Mouse (Mus musculus) hindbrain, postnatal 0 days (tissue): ENCODE measurements around the gene Ampd2. TPM values are rescaled to one million over a fixed set of nuclear protein-coding genes. Genes with fewer than 3 reads are reported as not detected.

Experiments used
- ATAC-seq: fragments of 200-750 bp; cut with Nextera tagmentation; 2 replicates; pipeline ENCODE4 v1.8.0; 2017; ENCODE audit warnings: mild to moderate bottlenecking, moderate TSS enrichment, moderate library complexity
- DNase-seq: peaks from one replicate; pipeline ENCODE4 v3.0.0-alpha.2; 2015; ENCODE audit warnings: low spot score
- H3K27ac ChIP-seq: fragments of 300-500 bp; sonication (generic); 2 replicates; pipeline ENCODE4 v1.5.1; 2014; ENCODE audit warnings: mild to moderate bottlenecking
- H3K27me3 ChIP-seq: fragments of 300-500 bp; sonication (generic); 2 replicates; pipeline ENCODE4 v1.6.1; 2014; ENCODE audit warnings: low read length, mixed read lengths; ENCODE audit not compliant: insufficient read depth
- H3K36me3 ChIP-seq: fragments of 300-500 bp; sonication (generic); 2 replicates; pipeline ENCODE4 v1.6.1; 2014; ENCODE audit warnings: low read length, mixed read lengths; ENCODE audit not compliant: insufficient read depth
- H3K4me1 ChIP-seq: fragments of 300-500 bp; sonication (generic); 2 replicates; pipeline ENCODE4 v1.6.1; 2014; ENCODE audit warnings: antibody characterized with exemption, low read length, mixed read lengths; ENCODE audit not compliant: insufficient read depth
- H3K4me2 ChIP-seq: fragments of 300-500 bp; sonication (generic); 2 replicates; pipeline ENCODE4 v1.6.1; 2014; ENCODE audit warnings: low read depth, mild to moderate bottlenecking, low read length, moderate library complexity, mixed read lengths
- H3K4me3 ChIP-seq: fragments of 300-500 bp; sonication (generic); 2 replicates; pipeline ENCODE4 v1.5.1; 2014; ENCODE audit warnings: low read length
- H3K9ac ChIP-seq: fragments of 300-500 bp; sonication (generic); replicated peaks from 2 replicates; pipeline ENCODE4 v1.6.1; 2014; ENCODE audit warnings: mild to moderate bottlenecking, low read length, moderate library complexity, mixed read lengths
- H3K9me3 ChIP-seq: fragments of 300-500 bp; sonication (generic); 2 replicates; pipeline ENCODE4 v1.6.1; 2016; ENCODE audit warnings: low read length, mixed read lengths
- CTCF ChIP-seq: IDR thresholded peaks from 2 replicates; pipeline ENCODE4 v1.5.1; 2016; ENCODE audit warnings: antibody characterized with exemption, control low read depth, low read depth
- WGBS: fragments of 180-500 bp; shearing (Covaris S2); extraction: QIAGEN DNeasy Blood & Tissue Kit; methylation state at CpG from one replicate; pipeline ENCODE4 v1.1.7; 2014; 5-methylcytosine and 5-hydroxymethylcytosine counted together
- polyA plus RNA-seq: library from polyadenylated mRNA; unstranded; fragments of >200 nt; fragmentation: Nextera tagmentation; extraction: Ambion mirVana; gene quantifications from 2 replicates; pipeline ENCODE4 v1.2.1, GENCODE M21; 2015
- total RNA-seq: library from RNA; depleted of rRNA; stranded (reverse); fragments of >200 nt; gene quantifications from 2 replicates; pipeline ENCODE4 v1.2.3, GENCODE M21; 2014

Ampd2 gene
- total and polyA plus RNA-seq, 2 experiments from 2014 or later: 40.3 to 56.6 TPM

DNA sequence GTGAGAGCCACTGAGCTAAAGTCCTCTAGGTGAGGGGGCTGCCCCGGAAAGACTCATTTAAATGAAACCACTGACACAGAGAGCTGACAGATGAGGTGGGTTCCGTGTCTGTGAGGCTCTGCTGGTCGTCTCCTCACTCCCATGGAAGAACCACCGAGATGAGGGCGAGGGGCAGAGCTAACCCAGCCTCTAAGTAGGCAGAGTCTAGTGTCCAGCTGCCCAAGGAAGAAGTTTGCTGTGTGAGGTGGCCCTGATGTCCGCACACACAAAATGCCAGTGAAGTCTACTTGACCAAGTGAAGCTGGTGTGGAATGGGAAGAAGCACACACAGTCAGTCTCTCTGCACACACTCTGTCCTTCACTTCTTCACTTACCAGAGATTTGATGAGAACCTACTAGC lies 5.6 kb upstream of the Ampd2 start:
- no peak for DNase-seq
- ATAC-seq: no peak
- Histone ChIP-seq H3K27ac (no peak overlapping the region), H3K4me3 (no peak overlapping the region), H3K9ac (no peak overlapping the region), H3K4me2 (no peak overlapping the region), H3K36me3 (no peaks in the 10 kb centered on the region), H3K4me1 (no peaks in the 10 kb centered on the region), H3K27me3 (no peaks in the 10 kb centered on the region), H3K9me3 (no peaks in the 10 kb centered on the region)
- WGBS: 79% methylated on average over 6 of the region's 6 CpGs
- TF ChIP-seq CTCF: no peak

DNA sequence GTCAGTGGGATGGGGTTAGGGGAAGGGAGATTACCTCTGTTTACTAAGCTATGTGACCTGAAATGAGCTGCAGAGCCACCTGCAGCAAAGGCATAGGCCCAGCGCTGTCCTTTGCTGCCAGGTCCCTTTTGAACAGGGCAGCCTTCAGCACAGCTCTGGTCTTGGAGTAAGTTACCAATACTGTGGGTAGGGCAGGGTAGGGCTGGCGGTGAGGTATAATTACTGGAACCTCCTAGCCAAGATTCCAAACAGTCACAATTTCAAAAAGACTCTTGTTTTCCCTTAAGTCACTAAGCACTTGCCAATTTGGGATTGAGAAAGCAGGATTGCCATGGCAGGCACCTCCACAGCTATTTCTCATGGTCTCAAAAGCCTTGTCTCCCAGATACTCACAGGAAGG lies 4.1 kb upstream of the Ampd2 start:
- Histone ChIP-seq H3K36me3 (no peaks in the 10 kb centered on the region), H3K4me2 (no peak overlapping the region), H3K4me3 (no peak overlapping the region), H3K4me1 (peaks cover 9% of the 10 kb centered on the region; the same call in 1 of the 2 replicates), H3K9ac (no peak overlapping the region), H3K27me3 (no peaks in the 10 kb centered on the region), H3K9me3 (no peaks in the 10 kb centered on the region), H3K27ac (no peak overlapping the region)
- no peak for DNase-seq
- WGBS: 89% methylated on average over 2 of the region's 2 CpGs
- TF ChIP-seq CTCF: no peak
- no peak for ATAC-seq

DNA sequence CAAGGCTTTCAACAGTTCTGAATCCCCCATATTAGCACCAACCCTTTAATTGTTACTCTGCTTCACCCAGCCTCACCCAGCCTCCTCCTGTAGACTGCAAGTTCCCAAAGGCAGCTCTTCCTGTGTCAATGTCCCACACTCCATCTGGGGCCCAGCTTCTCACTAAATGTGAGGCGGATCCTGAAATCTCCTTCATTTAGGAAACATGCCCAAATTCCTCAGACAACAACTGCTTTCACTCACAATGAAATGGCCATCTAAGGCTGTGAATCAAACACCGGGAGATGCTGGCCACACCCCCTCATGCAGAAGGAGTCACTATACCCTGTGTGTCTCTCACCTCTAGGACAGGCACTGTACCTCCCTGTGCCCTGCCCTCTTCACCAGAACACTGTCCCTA lies 3.5 kb upstream of the Ampd2 start:
- WGBS: 44% methylated on average over 2 of the region's 2 CpGs
- Histone ChIP-seq H3K27ac (no peak overlapping the region), H3K9me3 (no peaks in the 10 kb centered on the region), H3K4me3 (no peak overlapping the region), H3K36me3 (no peaks in the 10 kb centered on the region), H3K4me2 (no peak overlapping the region), H3K9ac (no peak overlapping the region), H3K27me3 (no peaks in the 10 kb centered on the region), H3K4me1 (peaks cover 9% of the 10 kb centered on the region; the same call in 1 of the 2 replicates)
- DNase-seq: no peak
- no peak for TF ChIP-seq CTCF
- no peak for ATAC-seq

DNA sequence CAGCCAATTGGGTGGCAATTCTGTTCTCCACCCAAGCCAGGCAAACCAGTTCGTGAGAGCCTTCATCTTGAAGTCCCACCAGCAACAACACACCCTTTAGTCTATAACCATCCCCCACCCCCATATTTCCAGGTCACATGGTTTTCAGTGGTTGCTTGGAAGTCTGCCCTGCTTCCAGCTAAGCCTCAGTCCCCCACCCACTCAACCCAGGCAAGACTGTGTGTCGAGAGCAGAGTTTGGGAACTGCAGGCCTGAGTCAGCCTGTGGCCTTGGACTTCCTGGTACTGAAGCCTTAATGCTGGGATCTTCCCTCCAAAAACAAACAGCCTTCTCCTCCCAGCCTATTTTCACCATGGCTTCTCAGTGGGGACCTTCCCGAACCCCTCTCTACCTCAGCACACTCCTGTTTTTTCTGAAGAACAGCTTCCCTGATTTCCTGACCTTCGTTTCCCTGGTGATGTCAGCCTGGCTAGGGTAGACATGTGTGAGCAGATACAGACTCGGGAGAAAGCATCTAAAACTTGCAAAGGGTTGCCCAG lies 2.5 kb upstream of the Ampd2 start:
- no peaks in the 10 kb centered on the region for H3K9me3 ChIP-seq
- H3K27me3 ChIP-seq: no peaks in the 10 kb centered on the region
- no peaks in the 10 kb centered on the region for H3K36me3 ChIP-seq
- no peak overlapping the region for H3K27ac ChIP-seq
- TF ChIP-seq CTCF: no peak
- H3K9ac ChIP-seq: no peak overlapping the region
- DNase-seq: no peak
- 35% methylated on average over 5 of the region's 5 CpGs for WGBS
- H3K4me1 ChIP-seq: peaks cover 18% of the 10 kb centered on the region
- no peak for ATAC-seq
- H3K4me2 ChIP-seq: no peak overlapping the region
- H3K4me3 ChIP-seq: no peak overlapping the region

DNA sequence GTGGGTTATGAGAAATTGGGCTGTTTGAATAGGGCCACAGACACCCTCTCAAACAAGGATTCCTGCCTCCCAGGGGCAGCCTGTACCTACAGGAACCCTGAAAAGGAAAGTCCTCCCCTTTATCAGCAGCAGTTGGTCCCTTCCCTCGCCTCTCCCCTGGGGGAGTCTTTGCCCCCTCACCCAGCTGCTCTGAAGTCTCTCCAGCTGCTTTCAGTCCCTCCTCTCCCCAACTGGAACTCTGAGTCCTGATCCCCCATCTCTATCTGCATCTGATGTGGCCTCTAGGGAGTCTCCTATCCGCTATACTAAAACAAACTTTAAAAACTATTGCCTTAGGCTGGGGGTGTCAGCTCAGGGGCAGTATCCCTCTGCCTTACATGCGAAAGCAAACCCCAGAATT lies 878 bp upstream of the Ampd2 start:
- TF ChIP-seq CTCF: no peak
- Histone ChIP-seq H3K4me3 (no peak overlapping the region), H3K4me1 (peaks cover 26% of the 10 kb centered on the region), H3K9me3 (no peaks in the 10 kb centered on the region), H3K4me2 (no peak overlapping the region), H3K9ac (no peak overlapping the region), H3K27me3 (no peaks in the 10 kb centered on the region), H3K27ac (no peak overlapping the region), H3K36me3 (no peaks in the 10 kb centered on the region)
- 80% methylated on average over 3 of the region's 3 CpGs for WGBS
- ATAC-seq (no peak), DNase-seq (no peak)

DNA sequence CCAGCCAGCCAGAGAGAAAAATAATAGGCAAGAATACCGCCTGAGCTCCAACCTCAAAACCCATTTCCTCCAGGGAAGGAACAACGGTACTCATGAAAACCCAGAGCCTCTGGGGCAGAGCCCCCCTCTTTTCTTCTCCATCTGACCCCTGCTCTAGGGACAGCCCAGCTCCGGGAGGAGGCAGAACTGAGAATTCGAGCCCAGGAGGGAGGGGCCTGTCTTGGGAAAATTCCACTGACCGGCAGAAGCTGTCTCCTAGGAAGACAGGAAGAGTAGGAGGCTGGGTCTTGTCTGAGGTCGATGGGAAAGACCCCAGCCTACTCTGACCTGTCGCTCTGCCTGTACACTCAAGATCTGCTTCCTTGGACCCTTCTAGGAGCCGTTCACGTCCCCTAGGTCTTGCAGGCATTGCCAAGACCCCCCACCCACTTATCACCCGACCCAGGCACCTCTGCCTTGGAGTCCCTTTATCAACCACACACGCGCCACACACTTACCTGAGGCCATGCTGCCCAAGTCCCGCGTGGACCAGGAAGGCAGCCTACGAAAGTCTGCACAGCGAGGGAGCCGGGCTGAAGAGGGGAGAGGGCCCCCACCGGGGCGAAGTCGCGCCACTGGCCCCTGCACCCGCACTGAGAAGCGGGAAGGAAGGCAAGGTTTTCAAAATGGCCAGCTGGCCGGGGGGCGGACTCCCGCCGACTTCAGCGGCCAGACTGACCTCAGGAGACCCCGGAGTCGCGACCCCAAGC lies 556 bp downstream of the Ampd2 start:
- no peak for TF ChIP-seq CTCF
- H3K4me3 ChIP-seq: peak overlapping the region; percentile 51
- H3K4me1 ChIP-seq: peaks cover 30% of the 10 kb centered on the region
- H3K9me3 ChIP-seq: no peaks in the 10 kb centered on the region
- no peaks in the 10 kb centered on the region for H3K27me3 ChIP-seq
- peak; percentile 64 for ATAC-seq
- H3K36me3 ChIP-seq: no peaks in the 10 kb centered on the region
- under 1% methylated on average over 31 of the region's 31 CpGs for WGBS
- H3K4me2 ChIP-seq: peak overlapping the region; percentile 100
- peak; percentile 69 for DNase-seq
- H3K27ac ChIP-seq: peak overlapping the region; percentile 82
- H3K9ac ChIP-seq: peak overlapping the region; percentile 68

DNA sequence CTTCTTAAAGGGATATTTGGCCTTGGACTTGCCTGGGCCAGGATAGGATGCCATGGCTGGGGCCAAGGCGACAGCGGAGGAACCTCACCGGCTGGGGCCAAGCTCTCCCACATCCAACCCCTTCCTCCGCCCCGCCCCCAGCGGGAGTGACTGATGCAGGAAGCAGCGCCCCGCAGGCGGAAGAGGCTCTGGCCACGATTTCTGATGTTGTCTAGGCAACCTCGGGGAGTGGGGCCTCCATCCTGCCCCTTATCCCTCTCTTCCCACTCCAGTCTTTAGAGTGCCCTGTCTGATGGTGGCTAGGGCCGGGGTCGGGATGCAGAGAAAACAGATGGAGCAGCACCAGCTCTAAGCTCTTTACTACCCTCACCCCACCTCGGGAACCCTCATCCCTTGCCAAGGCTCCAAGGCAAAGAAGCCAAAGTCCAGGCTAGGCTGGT lies 1.1 kb downstream of the Ampd2 start:
- H3K36me3 ChIP-seq: no peaks in the 10 kb centered on the region; the same call in 1 of the 2 replicates
- peak overlapping the region; percentile 82 for H3K27ac ChIP-seq
- peak; percentile 94 for DNase-seq
- H3K4me3 ChIP-seq: peak overlapping the region; percentile 51
- peak overlapping the region; percentile 100 for H3K4me2 ChIP-seq
- H3K4me1 ChIP-seq: peaks cover 30% of the 10 kb centered on the region
- H3K27me3 ChIP-seq: no peaks in the 10 kb centered on the region
- ATAC-seq: peak; percentile 86
- WGBS: under 1% methylated on average over 14 of the region's 14 CpGs
- H3K9ac ChIP-seq: peak overlapping the region; percentile 68
- no peaks in the 10 kb centered on the region for H3K9me3 ChIP-seq
- peak; percentile 58 for TF ChIP-seq CTCF
